Mouse (Mus musculus): ENCODE results near the gene Nt5dc3.

Gene Nt5dc3

DNA sequence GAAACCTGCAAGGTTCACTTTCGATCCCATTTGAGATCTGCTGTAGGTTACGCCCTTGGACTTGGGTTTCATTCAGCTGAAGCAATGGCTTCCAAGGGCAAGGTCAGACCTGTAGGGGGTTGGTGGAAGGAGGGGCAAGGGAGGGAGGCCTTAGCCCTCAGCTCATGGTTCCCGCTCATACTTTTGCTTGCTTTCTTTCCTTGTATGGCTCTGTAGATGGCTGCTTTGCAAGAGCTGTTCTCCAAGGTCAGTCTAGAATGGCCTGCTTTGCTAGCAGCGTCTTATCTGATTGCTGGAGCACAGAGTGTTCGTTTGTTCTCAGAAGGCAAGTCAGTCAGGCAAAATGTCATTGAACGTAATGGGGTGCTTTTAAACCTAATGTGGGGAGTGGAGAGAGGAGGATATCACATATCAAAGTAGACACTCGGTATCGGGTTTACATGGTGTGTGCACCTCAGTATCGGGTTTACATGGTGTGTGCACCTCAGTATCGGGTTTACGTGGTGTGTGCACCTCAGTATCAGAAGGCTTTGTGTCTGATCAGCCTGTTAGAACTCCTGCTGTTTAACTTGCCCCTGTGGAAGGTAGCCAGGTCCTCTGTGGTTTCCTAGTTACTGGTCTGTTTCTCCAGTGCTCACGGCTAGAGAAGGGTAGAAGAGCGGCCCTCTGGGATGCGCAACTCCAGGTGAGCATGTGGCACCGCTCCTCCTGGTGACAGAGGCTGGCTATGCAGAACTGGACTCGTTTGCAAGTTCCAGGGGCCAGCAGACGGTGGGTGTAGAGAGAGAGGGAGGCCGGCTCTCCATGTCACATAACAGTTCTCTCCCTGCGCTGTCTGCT lies 35.7 kb downstream of the Nt5dc3 start:
- DNase-seq (ENCODE audit: low read depth in 1 of 2, low spot score in 2 of 2) = no peak

GRCm38 (mm10) chr10:86815133-86815532 lies 36.3 kb downstream of the Nt5dc3 start:
- no peak for DNase-seq (ENCODE audit: low read depth in 1 of 2, low spot score in 2 of 2)

DNA sequence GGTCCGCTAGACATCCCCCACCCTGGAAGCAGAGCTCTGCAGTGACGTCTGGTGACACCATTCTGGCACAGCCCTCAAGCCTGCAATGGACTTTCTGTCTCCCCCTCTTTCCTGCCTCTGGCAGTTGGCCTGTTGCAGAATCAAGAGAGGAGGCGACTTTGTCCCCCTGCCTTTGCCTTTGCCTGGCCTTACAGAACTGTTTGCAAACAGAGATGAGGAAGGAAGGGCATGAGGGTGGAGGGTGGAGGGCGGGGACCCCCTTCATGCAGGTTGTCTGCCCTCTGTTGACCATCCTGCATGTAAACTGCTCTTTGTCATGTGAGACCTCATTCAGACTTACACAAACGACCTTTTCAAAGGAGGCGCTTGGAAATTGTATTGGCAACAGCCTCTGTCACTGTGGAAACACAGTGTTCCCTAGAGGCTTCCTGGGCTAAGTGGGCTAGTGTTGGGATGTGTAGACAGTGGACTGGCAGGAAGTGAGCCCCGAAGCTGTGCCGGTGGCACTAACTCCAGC lies 40.9 kb downstream of the Nt5dc3 start:
- DNase-seq (ENCODE audit: low read depth in 1 of 2, low spot score in 2 of 2) = no peak

DNA sequence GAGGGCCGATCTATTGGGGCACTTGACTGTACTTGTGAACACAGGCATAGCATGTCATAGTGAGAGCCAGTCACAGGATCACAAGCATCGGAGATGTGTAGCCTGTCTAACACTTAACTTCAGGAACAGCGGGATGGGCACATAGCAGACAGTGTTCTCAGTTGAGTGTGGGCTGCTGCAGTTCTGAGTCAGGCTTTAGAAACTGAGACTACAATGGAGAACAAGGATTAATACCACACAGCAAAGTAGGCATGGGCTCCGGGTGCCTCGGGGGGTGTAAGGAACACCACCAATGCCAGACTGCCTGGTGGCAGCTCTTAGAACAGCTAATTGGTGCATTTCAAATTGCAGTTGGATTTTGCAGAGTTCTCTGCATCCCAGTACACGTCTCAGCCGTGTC lies 42.2 kb downstream of the Nt5dc3 start:
- DNase-seq (ENCODE audit: low read depth in 1 of 2, low spot score in 2 of 2) = no peak

GRCm38 (mm10) chr10:86824093-86824492 lies 45.3 kb downstream of the Nt5dc3 start:
- no peak for DNase-seq (ENCODE audit: low read depth in 1 of 2, low spot score in 2 of 2)

DNA sequence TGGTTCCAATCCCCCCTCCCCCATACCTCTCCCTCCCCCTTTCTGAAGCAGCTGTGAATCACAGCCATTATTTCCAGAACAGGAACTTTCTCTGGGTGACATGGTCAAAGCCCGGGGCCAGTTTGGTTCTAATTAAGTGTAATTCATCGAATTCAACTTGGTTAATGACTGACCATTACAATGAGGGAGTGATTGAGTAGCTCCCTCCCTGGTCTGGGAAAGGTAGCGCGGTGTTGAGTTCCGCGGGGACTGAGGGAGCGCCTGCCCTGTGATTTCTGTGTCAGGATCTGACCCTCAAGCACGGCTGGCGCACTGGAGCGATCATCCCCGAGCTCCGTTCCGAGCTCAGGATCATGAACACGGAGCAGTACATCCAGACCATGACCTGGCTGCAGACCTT lies 46.1 kb downstream of the Nt5dc3 start:
- no peak for DNase-seq (ENCODE audit: low read depth in 1 of 2, low spot score in 2 of 2)

GRCm38 (mm10) chr10:86825871-86826522 lies 47.2 kb downstream of the Nt5dc3 start:
- DNase-seq (ENCODE audit: low read depth in 1 of 2, low spot score in 2 of 2) = no peak

DNA sequence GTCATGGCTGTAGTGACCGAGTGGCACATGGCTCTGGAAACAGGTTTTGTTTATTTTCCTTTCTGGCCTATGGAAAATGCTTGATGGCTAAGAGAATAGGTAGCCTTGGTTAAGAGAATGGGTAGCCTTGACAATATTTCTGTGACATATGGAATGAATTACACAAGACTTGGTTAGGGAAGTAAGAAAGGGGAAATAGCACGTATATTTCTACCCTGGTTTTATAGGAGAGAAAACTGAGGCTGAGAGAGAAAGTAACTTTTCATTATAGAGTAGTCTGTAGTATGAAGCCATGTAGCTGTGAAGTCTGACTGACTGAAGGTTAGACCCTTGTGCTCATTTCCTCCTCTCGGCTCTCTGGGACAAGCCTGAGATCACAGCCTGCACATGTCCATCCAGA lies 48.1 kb downstream of the Nt5dc3 start:
- DNase-seq (ENCODE audit: low read depth in 1 of 2, low spot score in 2 of 2) = no peak

- no peak for DNase-seq (ENCODE audit: low read depth in 1 of 2, low spot score in 2 of 2)
These were observed 49.7 kb downstream of the Nt5dc3 start for GRCm38 (mm10) chr10:86828221-86829135.

GRCm38 (mm10) chr10:86829515-86829914 lies 50.7 kb downstream of the Nt5dc3 start:
- DNase-seq (ENCODE audit: low read depth in 1 of 2, low spot score in 2 of 2) = no peak

- no peak for DNase-seq (ENCODE audit: low read depth in 1 of 2, low spot score in 2 of 2)
These were observed 58.0 kb downstream of the Nt5dc3 start for GRCm38 (mm10) chr10:86836784-86837183.

DNA sequence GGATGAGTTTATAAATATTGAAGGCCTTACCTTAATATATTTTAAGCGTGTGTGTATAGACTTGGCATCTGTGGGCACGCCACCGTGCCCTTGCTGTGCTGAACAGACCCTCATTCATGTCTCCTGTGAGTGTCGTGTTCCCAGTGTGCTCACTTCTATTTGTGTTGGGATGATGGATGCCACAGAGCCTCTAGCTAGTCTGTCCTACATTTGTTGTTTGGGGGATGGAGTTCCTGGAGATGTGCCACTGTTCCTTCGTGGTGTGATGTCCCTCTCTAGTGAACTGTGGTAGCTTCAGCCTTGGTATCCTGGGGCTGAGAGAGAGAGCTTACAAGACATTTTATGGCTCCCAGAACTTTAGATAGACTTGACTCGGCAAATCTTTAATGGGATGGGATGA lies 60.0 kb downstream of the Nt5dc3 start:
- no peak for DNase-seq (ENCODE audit: low read depth in 1 of 2, low spot score in 2 of 2)

DNA sequence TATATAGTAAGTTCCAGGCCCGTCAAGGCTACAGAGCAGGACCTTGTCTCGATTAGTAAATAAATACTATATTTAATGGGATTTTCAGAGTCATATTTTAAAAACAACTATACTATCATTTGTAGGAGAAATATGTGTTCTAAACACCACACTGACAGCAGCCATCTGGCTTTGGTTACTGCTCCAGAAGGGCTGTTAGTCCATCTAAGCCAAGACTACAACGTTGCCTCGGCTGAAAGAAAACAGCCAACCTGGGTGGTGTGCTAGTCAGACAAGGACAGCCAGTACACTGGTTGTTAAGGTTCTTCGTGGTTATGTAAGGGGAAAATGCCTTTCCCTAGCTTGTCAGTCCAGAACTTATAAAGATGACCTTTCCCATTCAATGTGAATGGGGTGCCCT lies 63.9 kb downstream of the Nt5dc3 start:
- no peak for DNase-seq (ENCODE audit: low read depth in 1 of 2, low spot score in 2 of 2)

DNA sequence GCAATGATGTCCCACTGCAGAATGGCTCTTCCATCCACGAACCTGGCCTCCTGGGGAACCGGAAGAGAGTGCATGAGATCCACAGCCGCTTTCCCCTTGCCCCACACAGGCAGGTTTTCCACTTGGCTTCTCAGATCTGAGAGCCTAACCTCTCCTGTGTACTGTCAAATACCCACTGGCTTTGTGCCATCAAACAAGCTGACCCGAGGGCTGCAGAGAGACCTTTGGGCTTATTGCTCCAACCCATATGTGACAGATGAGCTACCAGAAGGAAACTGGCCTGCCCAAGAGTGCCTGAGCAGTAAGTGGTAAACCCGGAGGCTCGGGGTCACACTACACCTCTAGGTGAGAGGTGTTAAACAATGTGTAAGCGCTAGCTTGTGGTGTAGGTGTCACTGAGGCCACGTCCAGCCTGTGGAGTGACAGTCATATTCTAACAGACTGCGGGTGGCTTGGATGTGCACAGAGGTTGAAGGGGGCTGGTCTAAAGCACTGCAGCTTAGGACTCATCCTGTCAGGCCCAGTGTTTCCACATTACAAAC lies 68.2 kb downstream of the Nt5dc3 start:
- no peak for DNase-seq (ENCODE audit: low read depth in 1 of 2, low spot score in 2 of 2)

DNA sequence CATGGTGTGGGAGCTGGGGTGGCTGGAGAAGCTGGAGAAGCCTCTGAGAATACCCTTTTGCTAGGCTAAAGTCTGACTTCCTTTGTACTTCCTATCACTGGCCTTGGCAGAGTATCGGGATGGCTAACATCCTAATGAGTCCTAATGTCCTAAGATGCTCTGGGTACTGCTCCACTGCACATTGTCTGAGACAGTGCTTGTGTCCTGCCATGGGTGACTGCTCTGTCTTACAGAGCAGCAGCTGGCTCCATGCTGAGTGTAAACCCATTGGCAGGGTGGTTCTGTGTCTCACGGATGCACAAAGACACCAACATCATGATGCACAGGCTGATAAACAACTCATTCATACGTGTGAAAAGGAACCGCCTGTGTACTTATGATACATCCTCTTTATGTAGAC lies 70.3 kb downstream of the Nt5dc3 start:
- DNase-seq (ENCODE audit: low read depth in 1 of 2, low spot score in 2 of 2) = no peak

- no peak for DNase-seq (ENCODE audit: low read depth in 1 of 2, low spot score in 2 of 2)
These were observed 70.7 kb downstream of the Nt5dc3 start for GRCm38 (mm10) chr10:86849508-86849907.

DNA sequence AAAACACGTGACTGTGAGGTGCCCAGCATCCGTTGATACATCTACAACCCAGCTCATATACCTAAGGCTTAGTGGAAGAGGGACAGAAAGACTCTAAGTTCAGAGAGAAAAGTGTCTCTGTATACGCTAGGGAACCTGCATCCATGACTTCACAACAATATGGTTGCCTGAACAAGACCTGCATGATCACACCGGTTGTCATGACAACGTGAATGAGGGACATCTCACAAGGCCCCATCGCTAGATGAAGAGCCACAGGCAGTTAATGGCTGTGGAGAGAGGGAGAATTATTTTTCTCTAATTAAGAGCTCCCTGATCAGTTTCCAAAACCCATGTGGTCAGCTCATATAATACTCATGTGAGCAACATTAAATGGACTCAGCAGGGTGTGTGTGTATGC lies 73.4 kb downstream of the Nt5dc3 start:
- DNase-seq (ENCODE audit: low read depth in 1 of 2, low spot score in 2 of 2) = no peak

DNA sequence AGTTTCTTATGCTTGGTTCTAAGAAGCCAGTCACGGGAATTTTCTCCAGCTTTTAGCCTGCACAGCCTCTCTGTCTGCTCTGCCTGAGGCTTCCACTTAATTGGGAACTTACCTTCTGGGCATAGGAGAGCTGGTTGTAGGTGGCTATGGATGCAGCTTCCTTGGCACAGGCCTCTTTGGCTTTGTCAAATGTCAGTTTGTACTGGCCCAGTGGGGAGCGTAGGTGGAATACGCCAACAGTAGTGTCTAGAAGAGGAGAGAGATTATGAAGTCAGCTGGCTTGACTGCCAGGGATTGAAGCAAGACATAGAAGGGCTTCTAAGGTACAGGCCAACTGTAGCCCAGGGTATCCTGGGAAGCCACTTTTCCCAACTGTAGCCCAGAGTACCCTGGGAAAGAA lies 74.6 kb downstream of the Nt5dc3 start:
- no peak for DNase-seq (ENCODE audit: low read depth in 1 of 2, low spot score in 2 of 2)

GRCm38 (mm10) chr10:86860396-86860795 lies 81.6 kb downstream of the Nt5dc3 start:
- DNase-seq (ENCODE audit: low read depth in 1 of 2, low spot score in 2 of 2) = no peak

GRCm38 (mm10) chr10:86862496-86862895 lies 83.7 kb downstream of the Nt5dc3 start:
- no peak for DNase-seq (ENCODE audit: low read depth in 1 of 2, low spot score in 2 of 2)

- DNase-seq (ENCODE audit: low read depth in 1 of 2, low spot score in 2 of 2) = no peak
These were observed 84.6 kb downstream of the Nt5dc3 start for GRCm38 (mm10) chr10:86863429-86863828.
